Mouse (Mus musculus): Measurements from ENCODE around the gene Orm3. TPM values are rescaled to one million over a fixed set of nuclear protein-coding genes. Genes with fewer than 3 reads are reported as not detected.

Orm3 gene
- polyA plus RNA-seq, 1 experiment from 2014 or later, result not detected

- 62% methylated on average over 3 of the region's 3 CpGs for WGBS
- H3K4me3 ChIP-seq (replicated peaks), result no peak overlapping the region
- H3K4me2 ChIP-seq, result no peak overlapping the region
- H3K27ac ChIP-seq, result no peak overlapping the region
- H3K36me3 ChIP-seq, result peaks cover 12% of the 10 kb centered on the region
- H3K4me1 ChIP-seq (replicated peaks), result peaks cover 4% of the 10 kb centered on the region; the same call in 1 of the 2 replicates
- H3K9ac ChIP-seq (replicated peaks), result no peak overlapping the region
- no peaks in the 10 kb centered on the region for H3K27me3 ChIP-seq
- no peaks in the 10 kb centered on the region for H3K9me3 ChIP-seq
- no peak for ATAC-seq (ENCODE audit: insufficient number of reproducible peaks, insufficient read depth, low FRiP score, low TSS enrichment, low read depth)
Observed at GRCm38 (mm10) chr4:63338414-63339076, 17.4 kb upstream of the Orm3 start.

GRCm38 (mm10) chr4:63342491-63342890, 13.5 kb upstream of the Orm3 start:
- Histone ChIP-seq H3K4me1 (replicated peaks) (peaks cover 4% of the 10 kb centered on the region; the same call in 1 of the 2 replicates), H3K27me3 (no peaks in the 10 kb centered on the region), H3K9me3 (no peaks in the 10 kb centered on the region), H3K36me3 (no peaks in the 10 kb centered on the region), H3K4me3 (replicated peaks) (no peak overlapping the region), H3K27ac (no peak overlapping the region), H3K9ac (replicated peaks) (no peak overlapping the region), H3K4me2 (no peak overlapping the region)
- 70% methylated on average over 4 of the region's 4 CpGs for WGBS
- ATAC-seq (ENCODE audit: insufficient number of reproducible peaks, insufficient read depth, low FRiP score, low TSS enrichment, low read depth), result no peak

GRCm38 (mm10) chr4:63343608-63344007, 12.4 kb upstream of the Orm3 start:
- Histone ChIP-seq H3K27me3 (no peaks in the 10 kb centered on the region), H3K9ac (replicated peaks) (no peak overlapping the region), H3K4me3 (replicated peaks) (no peak overlapping the region), H3K4me2 (no peak overlapping the region), H3K27ac (no peak overlapping the region), H3K9me3 (no peaks in the 10 kb centered on the region), H3K36me3 (no peaks in the 10 kb centered on the region), H3K4me1 (replicated peaks) (peaks cover 4% of the 10 kb centered on the region; the same call in 1 of the 2 replicates)
- ATAC-seq (ENCODE audit: insufficient number of reproducible peaks, insufficient read depth, low FRiP score, low TSS enrichment, low read depth), result no peak
- WGBS, result 48% methylated on average over 3 of the region's 3 CpGs

GRCm38 (mm10) chr4:63344295-63344694, 11.7 kb upstream of the Orm3 start, which contains the start of gene Orm1:
Gene Orm1 (plus strand): TSS chr4:63344560.
- Histone ChIP-seq H3K4me1 (replicated peaks) (peaks cover 4% of the 10 kb centered on the region; the same call in 1 of the 2 replicates), H3K4me3 (replicated peaks) (no peak within 1 kb of the TSS), H3K4me2 (no peak within 1 kb of the TSS), H3K9ac (replicated peaks) (no peak within 1 kb of the TSS), H3K27ac (no peak within 1 kb of the TSS), H3K36me3 (no peaks in the 10 kb centered on the region), H3K27me3 (no peaks in the 10 kb centered on the region), H3K9me3 (no peaks in the 10 kb centered on the region)
- 87% methylated on average over 8 of the region's 8 CpGs for WGBS
- no peak for ATAC-seq (ENCODE audit: insufficient number of reproducible peaks, insufficient read depth, low FRiP score, low TSS enrichment, low read depth)

- H3K27me3 ChIP-seq, result no peaks in the 10 kb centered on the region
- H3K9ac ChIP-seq (replicated peaks), result no peak overlapping the region
- H3K27ac ChIP-seq, result no peak overlapping the region
- no peak for ATAC-seq (ENCODE audit: insufficient number of reproducible peaks, insufficient read depth, low FRiP score, low TSS enrichment, low read depth)
- H3K4me3 ChIP-seq (replicated peaks), result no peak overlapping the region
- no peaks in the 10 kb centered on the region for H3K36me3 ChIP-seq
- H3K9me3 ChIP-seq, result no peaks in the 10 kb centered on the region
- H3K4me1 ChIP-seq (replicated peaks), result no peaks in the 10 kb centered on the region
- H3K4me2 ChIP-seq, result no peak overlapping the region
Observed at GRCm38 (mm10) chr4:63345261-63345660, 10.7 kb upstream of the Orm3 start.

- no peak for ATAC-seq (ENCODE audit: insufficient number of reproducible peaks, insufficient read depth, low FRiP score, low TSS enrichment, low read depth)
- 91% methylated on average over 4 of the region's 4 CpGs for WGBS
- H3K4me3 ChIP-seq (replicated peaks), result no peak overlapping the region
Observed at GRCm38 (mm10) chr4:63346659-63347058, 9.3 kb upstream of the Orm3 start.

GRCm38 (mm10) chr4:63348524-63348923, 7.4 kb upstream of the Orm3 start:
- Histone ChIP-seq H3K4me2 (no peak overlapping the region), H3K27me3 (no peaks in the 10 kb centered on the region), H3K36me3 (no peaks in the 10 kb centered on the region), H3K4me1 (replicated peaks) (no peaks in the 10 kb centered on the region), H3K27ac (no peak overlapping the region), H3K4me3 (replicated peaks) (no peak overlapping the region), H3K9me3 (no peaks in the 10 kb centered on the region), H3K9ac (replicated peaks) (no peak overlapping the region)
- ATAC-seq (ENCODE audit: insufficient number of reproducible peaks, insufficient read depth, low FRiP score, low TSS enrichment, low read depth), result no peak
- 77% methylated on average over 6 of the region's 6 CpGs for WGBS

More at GRCm38 (mm10) chr4:63346659-63347058, 9.3 kb upstream of the Orm3 start:
- Histone ChIP-seq H3K36me3 (no peaks in the 10 kb centered on the region), H3K9me3 (no peaks in the 10 kb centered on the region), H3K27ac (no peak overlapping the region), H3K9ac (replicated peaks) (no peak overlapping the region), H3K4me1 (replicated peaks) (no peaks in the 10 kb centered on the region), H3K27me3 (no peaks in the 10 kb centered on the region), H3K4me2 (no peak overlapping the region)

- H3K4me1 ChIP-seq (replicated peaks), result no peaks in the 10 kb centered on the region
- no peak overlapping the region for H3K4me3 ChIP-seq (replicated peaks)
- no peaks in the 10 kb centered on the region for H3K36me3 ChIP-seq
- no peaks in the 10 kb centered on the region for H3K27me3 ChIP-seq
- H3K9me3 ChIP-seq, result no peaks in the 10 kb centered on the region
- H3K9ac ChIP-seq (replicated peaks), result no peak overlapping the region
- ATAC-seq (ENCODE audit: insufficient number of reproducible peaks, insufficient read depth, low FRiP score, low TSS enrichment, low read depth), result no peak
- no peak overlapping the region for H3K27ac ChIP-seq
- WGBS, result 30% methylated on average over 2 of the region's 2 CpGs
- no peak overlapping the region for H3K4me2 ChIP-seq
Observed at GRCm38 (mm10) chr4:63356981-63357570, 1.1 kb downstream of the Orm3 start.

GRCm38 (mm10) chr4:63359861-63360260, 3.9 kb downstream of the Orm3 start:
- no peaks in the 10 kb centered on the region for H3K36me3 ChIP-seq
- H3K9ac ChIP-seq (replicated peaks), result no peak overlapping the region
- H3K4me3 ChIP-seq (replicated peaks), result no peak overlapping the region
- 80% methylated on average over 6 of the region's 6 CpGs for WGBS
- H3K4me2 ChIP-seq, result no peak overlapping the region
- ATAC-seq (ENCODE audit: insufficient number of reproducible peaks, insufficient read depth, low FRiP score, low TSS enrichment, low read depth), result no peak
- no peak overlapping the region for H3K27ac ChIP-seq
- no peaks in the 10 kb centered on the region for H3K9me3 ChIP-seq
- H3K4me1 ChIP-seq (replicated peaks), result no peaks in the 10 kb centered on the region
- H3K27me3 ChIP-seq, result no peaks in the 10 kb centered on the region

- Histone ChIP-seq H3K4me2 (no peak within 1 kb of the TSS), H3K27me3 (no peaks in the 10 kb centered on the region), H3K4me3 (replicated peaks) (no peak within 1 kb of the TSS), H3K9me3 (no peaks in the 10 kb centered on the region), H3K36me3 (peaks cover 5% of the 10 kb centered on the region; the same call in 1 of the 2 replicates), H3K9ac (replicated peaks) (no peak within 1 kb of the TSS), H3K27ac (no peak within 1 kb of the TSS), H3K4me1 (replicated peaks) (no peaks in the 10 kb centered on the region)
- 93% methylated on average over 5 of the region's 5 CpGs for WGBS
- no peak for ATAC-seq (ENCODE audit: insufficient number of reproducible peaks, insufficient read depth, low FRiP score, low TSS enrichment, low read depth)
Observed at GRCm38 (mm10) chr4:63362150-63362549, 6.2 kb downstream of the Orm3 start, which contains the start of gene Orm2. Gene Orm2 (plus strand): TSS chr4:63362449.

- WGBS, result 16% methylated on average over 4 of the region's 4 CpGs
- Histone ChIP-seq H3K4me2 (no peak overlapping the region), H3K4me1 (replicated peaks) (no peaks in the 10 kb centered on the region), H3K4me3 (replicated peaks) (no peak overlapping the region), H3K27ac (no peak overlapping the region), H3K36me3 (peaks cover 68% of the 10 kb centered on the region), H3K9me3 (no peaks in the 10 kb centered on the region), H3K9ac (replicated peaks) (no peak overlapping the region), H3K27me3 (no peaks in the 10 kb centered on the region)
- no peak for ATAC-seq (ENCODE audit: insufficient number of reproducible peaks, insufficient read depth, low FRiP score, low TSS enrichment, low read depth)
Observed at GRCm38 (mm10) chr4:63368577-63368976, 12.6 kb downstream of the Orm3 start.
